Mouse (Mus musculus) spleen, postnatal 4 days (tissue): ENCODE data around the gene Cenpb.
"Not testable (repeated sequence)": the region's sequence is repeated elsewhere in the genome, so short reads cannot be mapped to it uniquely, and the experiment has no call there.

Source experiments
- DNase-seq, 2 experiments: peaks; one replicate each; pipeline ENCODE4 v3.0.0; 2022; ENCODE audit warnings: low spot score in 2 of 2

Cenpb gene

DNA sequence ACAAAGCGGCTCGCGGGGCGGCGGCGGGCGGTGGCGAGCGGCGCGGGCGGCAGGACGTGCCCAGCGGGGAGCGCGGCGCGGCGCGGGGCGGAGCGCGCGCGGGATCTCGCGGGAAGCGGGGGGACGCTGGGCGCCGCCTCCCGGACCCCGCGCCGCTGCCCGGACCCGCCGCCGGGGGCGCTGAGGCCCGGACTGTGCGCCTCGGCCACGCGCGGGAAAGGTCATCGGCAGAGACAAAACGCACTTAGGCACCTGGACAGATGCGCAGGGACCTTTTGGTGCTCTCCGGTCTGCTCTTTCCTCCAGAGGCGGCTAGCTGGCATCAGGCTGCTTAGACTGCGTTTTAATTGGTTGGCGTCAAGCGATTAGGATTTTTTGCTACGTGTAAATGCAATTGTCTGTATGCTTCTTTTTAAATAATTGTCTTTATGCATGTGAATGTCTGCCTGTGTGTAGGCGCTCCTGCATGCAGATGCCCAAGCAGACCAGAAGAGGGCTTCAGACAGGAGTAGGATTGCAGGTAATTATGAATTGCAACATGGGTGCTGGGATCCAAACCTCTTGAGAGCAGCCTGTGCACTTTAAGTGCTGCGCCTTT, at the start of gene Cenpb:
TSS of gene Cenpb (minus strand) at position 78 of the 598 bp plus-strand sequence.
- peak; percentile 84 to 93 for DNase-seq

GRCm38 (mm10) chr2:131227243-131227642, 47.4 kb upstream of the Cenpb start:
- no peak for DNase-seq

GRCm38 (mm10) chr2:131226669-131227068, 46.8 kb upstream of the Cenpb start:
- DNase-seq: not testable (repeated sequence)

DNA sequence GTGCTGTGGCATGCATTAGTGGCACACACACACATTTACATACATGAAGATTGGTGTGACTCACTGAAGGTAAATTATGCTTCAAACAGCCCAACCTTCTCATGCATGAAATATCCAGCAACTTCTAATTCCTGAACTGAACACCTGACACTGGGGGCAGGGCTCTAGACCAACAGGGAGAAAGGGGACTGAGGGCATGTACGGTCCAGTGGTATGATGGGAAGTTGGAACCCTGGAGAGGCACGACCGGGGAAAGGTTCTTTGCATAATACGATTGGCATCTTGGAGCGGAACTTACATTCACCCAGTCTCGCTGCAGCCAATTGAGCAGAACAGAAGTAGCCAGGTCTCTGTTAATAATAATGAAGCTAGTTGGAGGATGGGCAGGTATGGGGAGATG, 45.3 kb upstream of the Cenpb start:
- no peak for DNase-seq

DNA sequence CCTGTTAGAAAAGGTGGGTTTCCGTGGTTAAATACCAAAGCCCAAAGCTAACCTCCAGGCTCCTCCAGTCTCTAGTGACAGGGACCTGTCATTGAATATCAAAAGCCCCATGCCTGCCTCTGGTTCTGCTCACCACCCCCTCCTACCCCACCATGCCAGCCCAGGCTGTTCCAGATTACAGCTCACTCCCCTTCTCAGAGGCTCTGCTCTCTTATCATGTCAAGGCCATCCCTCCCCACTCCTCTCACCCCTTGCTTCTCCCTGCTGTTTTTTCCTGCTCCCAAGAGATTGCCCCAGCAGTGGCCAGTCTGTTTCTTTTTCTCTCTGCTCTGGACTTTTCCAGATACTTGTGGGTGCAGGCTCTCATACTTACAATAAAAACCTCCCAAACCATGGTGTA, 43.7 kb upstream of the Cenpb start:
- peak; percentile 79 for DNase-seq

DNA sequence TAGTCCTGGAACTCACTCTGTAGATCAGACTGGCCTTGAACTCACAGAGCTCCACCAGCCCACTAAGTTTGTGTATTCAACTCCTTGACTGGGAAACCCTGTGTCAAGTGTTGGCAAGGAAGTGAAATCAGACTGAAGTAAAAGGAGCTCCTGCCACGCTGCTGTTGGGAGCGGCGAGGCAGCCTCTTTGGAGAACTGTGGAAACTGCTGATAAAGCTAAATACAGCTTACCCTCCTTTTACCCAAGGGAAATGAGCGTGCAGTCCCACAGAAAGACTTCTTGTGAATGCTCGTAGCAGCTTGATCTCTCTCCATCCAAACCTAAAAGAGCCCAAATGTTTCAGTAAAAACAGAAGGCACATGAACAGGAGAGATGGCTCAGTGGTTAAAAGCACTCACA, 42.7 kb upstream of the Cenpb start:
- DNase-seq: peak in 1 of 2 experiments; percentile 42

GRCm38 (mm10) chr2:131221853-131222515, 42.1 kb upstream of the Cenpb start:
- no peak for DNase-seq

DNA sequence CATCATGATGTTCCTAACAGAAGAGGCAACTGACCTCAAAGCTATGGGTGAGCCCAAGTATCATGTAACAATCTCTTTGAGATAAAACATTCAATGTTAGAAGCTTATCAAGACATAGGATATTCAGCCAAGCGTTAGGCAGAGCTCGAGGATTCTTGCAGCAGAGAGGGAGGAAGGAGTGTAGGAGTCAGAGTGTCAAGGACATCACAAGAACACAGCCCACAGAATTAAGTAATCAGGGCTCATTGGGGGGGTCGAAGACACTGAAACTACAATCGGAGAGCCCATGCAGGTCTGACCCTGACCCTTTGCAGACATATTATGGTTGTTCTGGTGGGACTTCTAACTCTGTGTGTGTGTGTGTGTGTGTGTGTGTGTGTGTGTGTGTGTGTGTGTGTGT, 40.2 kb upstream of the Cenpb start:
- DNase-seq: no peak

GRCm38 (mm10) chr2:131215941-131216858, 36.3 kb upstream of the Cenpb start:
- no peak for DNase-seq

DNA sequence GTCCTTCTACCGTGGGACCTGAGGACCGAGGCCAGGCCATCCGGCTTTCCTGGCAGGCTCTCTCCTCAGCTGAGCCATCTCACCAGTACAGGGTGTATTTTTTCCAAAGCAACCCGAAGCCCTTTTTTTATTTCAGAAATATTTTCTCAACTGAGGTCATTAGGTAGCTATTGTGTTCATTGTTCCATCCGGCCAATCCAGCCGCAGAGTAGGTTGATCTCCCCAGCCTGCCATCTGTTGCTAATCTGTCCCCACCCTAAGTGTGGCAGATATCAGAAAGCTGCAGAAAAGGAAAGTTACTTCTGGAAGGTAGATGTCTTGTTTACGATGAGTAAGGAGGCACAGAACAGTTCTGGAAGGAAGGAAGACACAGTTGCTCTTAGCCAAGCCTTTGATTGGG, 33.9 kb upstream of the Cenpb start:
- DNase-seq: peak in 1 of 2 experiments; percentile 53

- DNase-seq: no peak
Observed at GRCm38 (mm10) chr2:131211026-131211615, 31.3 kb upstream of the Cenpb start.

- peak; percentile 94 to 97 for DNase-seq
Observed at GRCm38 (mm10) chr2:131209969-131210792, 30.3 kb upstream of the Cenpb start.

DNA sequence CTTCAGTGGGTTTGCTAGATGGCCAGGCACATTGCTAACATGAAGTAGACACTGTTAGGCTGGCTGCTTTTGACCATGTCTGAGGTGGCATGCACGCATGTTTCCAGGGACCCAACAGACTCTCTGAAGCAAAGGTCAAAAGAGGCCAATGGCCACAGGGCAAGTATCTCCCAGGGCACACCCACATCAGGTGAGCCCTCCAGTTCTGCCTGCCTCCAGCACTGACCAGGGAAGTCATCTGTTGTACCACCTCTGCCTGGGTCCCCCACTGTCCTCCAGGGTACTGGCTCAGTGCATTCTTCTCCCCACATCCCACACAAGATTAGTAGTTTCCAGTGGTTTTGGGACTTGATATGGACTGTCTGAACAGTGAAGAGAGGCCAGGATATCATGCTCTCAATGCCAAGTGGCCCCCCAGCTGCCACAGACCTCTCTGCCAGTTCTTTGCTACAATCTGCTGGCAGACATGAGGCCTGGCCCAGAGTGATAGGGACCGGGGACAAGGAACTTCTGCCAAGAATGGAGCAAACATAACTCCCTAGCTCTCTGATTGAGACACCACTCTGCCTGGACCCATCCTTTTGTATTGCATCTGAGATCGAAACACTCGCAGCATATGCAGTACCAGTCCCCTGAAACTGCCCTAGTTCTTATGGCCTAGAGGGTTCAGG, 29.4 kb upstream of the Cenpb start:
- DNase-seq: peak; percentile 73 to 80

- DNase-seq: no peak
Observed at GRCm38 (mm10) chr2:131208356-131208755, 28.5 kb upstream of the Cenpb start.

GRCm38 (mm10) chr2:131206778-131207177, 26.9 kb upstream of the Cenpb start, which contains the start of gene Ap5s1:
Gene Ap5s1 (plus strand): TSS chr2:131207078.
- DNase-seq: no peak

GRCm38 (mm10) chr2:131205521-131206182, 25.8 kb upstream of the Cenpb start:
- peak in 1 of 2 experiments; percentile 71 for DNase-seq

GRCm38 (mm10) chr2:131204410-131204981, 24.6 kb upstream of the Cenpb start:
- DNase-seq: peak; percentile 69 to 80

DNA sequence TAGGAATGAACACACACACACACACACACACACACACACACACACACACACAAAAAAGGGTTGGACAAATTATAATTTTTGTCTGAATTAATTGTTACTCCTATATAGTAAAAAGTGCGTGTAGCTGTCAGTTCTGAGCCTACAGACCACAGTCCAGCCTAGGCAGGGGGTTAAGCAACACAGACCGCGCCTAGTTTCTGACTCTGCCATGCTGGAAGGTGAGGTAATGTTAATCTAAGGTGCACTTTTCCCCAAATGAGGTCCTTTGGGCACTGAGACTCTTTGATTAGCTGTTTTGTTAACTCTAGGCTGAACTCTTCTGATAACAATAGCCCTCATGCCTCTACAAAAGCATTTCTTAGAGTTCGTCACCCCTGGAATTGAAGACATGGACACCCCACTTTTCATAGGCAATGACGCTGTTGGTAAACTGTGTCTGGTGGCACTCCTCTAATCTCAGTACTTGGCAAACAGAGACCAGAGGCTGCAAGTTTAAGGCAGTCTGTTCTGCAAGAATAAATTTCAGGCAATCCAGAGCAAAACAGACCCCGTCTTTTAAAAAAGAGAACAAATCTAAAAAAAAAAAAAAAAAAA, 24.0 kb upstream of the Cenpb start:
- no peak for DNase-seq

DNA sequence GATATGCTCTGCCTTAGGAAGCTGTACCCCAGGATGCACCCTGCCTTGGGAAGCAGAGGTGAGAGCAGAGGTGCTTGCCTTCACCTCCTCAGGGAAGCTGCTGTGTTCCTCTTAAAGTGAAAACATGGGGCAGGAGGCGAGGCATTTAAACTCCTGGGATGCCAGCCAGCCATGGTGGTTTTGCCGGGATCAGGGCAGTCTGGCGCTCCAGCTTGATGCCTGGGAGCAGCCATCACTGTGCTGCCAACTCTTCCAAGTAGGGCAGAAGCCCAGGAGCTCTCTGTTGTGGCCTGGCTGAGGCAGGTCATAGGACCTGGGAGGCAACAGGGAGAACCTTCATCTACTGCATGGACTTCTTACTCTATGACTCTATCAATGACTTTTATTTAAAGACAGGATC, 21.4 kb upstream of the Cenpb start:
- DNase-seq: no peak
